Mouse (Mus musculus) erythroblast, embryonic 14.5 days (primary cell): ENCODE measurements around the gene Fkbp5.

Experiments used
- GATA1 ChIP-seq: IDR thresholded peaks from 2 replicates; pipeline ENCODE4 v1.6.1; 2012; ENCODE audit warnings: low read length, inconsistent platforms, mixed read lengths
- TAL1 ChIP-seq: IDR thresholded peaks from 3 replicates; pipeline ENCODE4 v1.6.1; 2012; ENCODE audit warnings: low read length, inconsistent platforms, mixed read lengths

DNA sequence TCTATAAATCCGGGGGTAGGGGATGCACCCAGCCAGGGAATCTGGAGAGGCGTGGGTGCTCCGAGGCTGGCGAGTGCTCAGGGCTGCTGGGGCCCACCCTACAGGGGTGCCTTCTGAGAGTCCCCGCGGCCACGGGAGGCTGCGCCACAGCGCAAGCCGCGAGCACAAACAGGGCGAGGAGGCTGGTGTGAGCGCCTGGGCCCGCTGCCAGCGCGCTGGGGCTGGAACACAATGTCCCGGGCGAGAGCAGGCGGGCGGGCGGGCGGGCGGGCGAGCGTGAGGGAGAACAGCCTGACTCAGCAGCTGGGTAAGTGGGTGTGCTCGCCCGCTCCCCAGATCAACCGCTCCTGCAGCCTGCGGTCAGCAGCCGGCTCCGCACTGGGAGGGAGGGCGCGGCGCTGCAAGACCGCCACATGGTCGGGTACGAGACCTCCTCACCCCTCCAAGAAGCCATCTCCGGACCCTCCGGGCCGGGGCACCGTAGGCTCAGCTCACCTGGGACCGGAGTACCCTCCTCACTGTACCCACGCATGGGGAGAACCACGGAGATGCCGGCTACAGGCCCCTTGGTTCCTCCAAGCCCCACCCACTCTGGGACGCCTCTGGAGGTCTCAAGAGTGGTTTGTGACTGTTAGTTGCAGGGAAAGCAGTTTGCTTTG lies 758 bp upstream of the Fkbp5 start:
- TF ChIP-seq GATA1 (no peak), TAL1 (no peak)
